8 mouse cellular contexts compared by ENCODE assay signal in the genomic region with DNA sequence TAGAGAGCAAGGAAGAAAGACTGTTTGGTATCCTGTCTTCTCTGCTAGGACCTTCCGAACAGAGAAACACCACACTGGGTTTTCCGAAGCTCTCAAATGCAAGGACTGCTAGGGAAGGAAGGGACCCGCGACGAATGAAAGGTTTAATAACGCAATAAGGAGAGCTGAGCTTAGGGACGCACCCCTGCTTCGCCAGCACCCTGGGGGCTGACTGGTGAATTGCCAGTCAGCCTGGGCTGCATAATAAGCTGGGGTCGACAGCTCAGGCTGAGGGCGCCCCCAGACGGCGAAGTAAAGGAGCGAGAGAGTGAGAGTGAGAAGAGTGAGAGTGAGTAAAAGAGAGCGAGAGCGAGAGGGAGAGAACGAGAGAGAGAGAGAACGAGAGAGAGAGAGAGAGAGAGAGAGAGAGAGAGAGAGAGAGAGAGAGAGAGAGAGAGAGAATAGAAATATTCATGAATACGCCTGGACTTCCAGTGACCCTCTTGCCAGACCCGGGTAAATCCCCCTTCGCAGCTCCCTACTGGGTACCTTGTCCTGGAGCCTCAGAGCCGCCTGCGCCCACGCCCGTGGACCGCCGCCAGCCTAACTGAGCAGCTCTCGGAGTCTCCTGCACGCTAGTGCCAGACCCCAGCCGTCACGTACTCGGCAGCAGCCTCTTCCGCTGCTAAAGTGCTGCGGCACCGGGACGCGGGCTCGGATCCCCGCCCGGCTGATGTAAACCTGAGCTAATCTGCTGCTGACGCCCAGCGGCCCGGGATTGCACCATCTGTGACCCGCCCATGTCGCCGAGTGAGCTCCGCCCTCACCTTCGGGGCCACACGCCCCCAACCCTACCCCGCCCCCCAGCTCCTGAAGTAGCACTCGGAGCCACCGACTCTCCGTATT. TPM values are rescaled to one million over a fixed set of nuclear protein-coding genes. Genes with fewer than 3 reads are reported as not detected.
DNase-seq lines count a peak whose midpoint lies in the region; ATAC-seq lines count a peak whose summit lies in the region.

Trib3 (minus strand) TSS at position 704 of the 885 bp plus-strand sequence.

- peak; percentile 87 to 90 for DNase-seq in B cell, adult 2 months
- DNase-seq in adrenal gland, postnatal 36 days: peak; percentile 88 to 92
- peak; percentile 85 for DNase-seq in embryonic facial prominence, embryonic 14.5 days (ENCODE audit: low spot score)
- peak; percentile 82 to 84 for DNase-seq in heart, adult 9 months (ENCODE audit: low spot score in 2 of 2)
- DNase-seq in kidney, adult 9 months: peak; percentile 71
- DNase-seq in liver, embryonic 13.5 days: peak; percentile 82
- peak; percentile 73 to 84 for DNase-seq in natural killer cell, adult 2 months (ENCODE audit: low spot score in 2 of 2)

- H3K27ac ChIP-seq in embryonic facial prominence, embryonic 14.5 days (replicated peaks; ENCODE audit: low read depth, low read length): no peak within 1 kb of the TSS
- peak within 1 kb of the TSS; percentile 45; the same call in 1 of the 2 replicates for H3K27ac ChIP-seq in liver, embryonic 13.5 days
- no peak within 1 kb of the TSS for H3K27ac ChIP-seq in stomach, embryonic 14.5 days (ENCODE audit: low read length)

- H3K36me3 ChIP-seq in embryonic facial prominence, embryonic 14.5 days (ENCODE audit: control insufficient read depth, insufficient read depth, low read length): no peaks in the 10 kb centered on the region
- H3K36me3 ChIP-seq in liver, embryonic 13.5 days: no peaks in the 10 kb centered on the region
- no peaks in the 10 kb centered on the region for H3K36me3 ChIP-seq in stomach, embryonic 14.5 days (ENCODE audit: control insufficient read depth, insufficient read depth, low read length)

- WGBS in embryonic facial prominence, embryonic 14.5 days: under 1% methylated on average over 41 of the region's 52 CpGs
- WGBS in liver, embryonic 13.5 days (ENCODE audit: insufficient replicate concordance): under 1% methylated on average over 52 of the region's 52 CpGs
- WGBS in stomach, embryonic 14.5 days: under 1% methylated on average over 52 of the region's 52 CpGs

- peak within 1 kb of the TSS; percentile 69 for H3K4me2 ChIP-seq in embryonic facial prominence, embryonic 14.5 days (ENCODE audit: low read depth, low read length)
- peak within 1 kb of the TSS; percentile 86 for H3K4me2 ChIP-seq in liver, embryonic 13.5 days
- H3K4me2 ChIP-seq in stomach, embryonic 14.5 days (replicated peaks; ENCODE audit: low read depth, low read length): peak within 1 kb of the TSS; percentile 96

- no peaks in the 10 kb centered on the region for H3K4me1 ChIP-seq in embryonic facial prominence, embryonic 14.5 days (ENCODE audit: control insufficient read depth, insufficient read depth, low read length)
- H3K4me1 ChIP-seq in liver, embryonic 13.5 days (replicated peaks): peaks cover 59% of the 10 kb centered on the region
- H3K4me1 ChIP-seq in stomach, embryonic 14.5 days (ENCODE audit: control insufficient read depth, insufficient read depth, low read length): 0 out of 2 replicates have a peak, but pooled peaks cover 3% of the 10 kb centered on the region

- peak; percentile 88 for ATAC-seq in embryonic facial prominence, embryonic 14.5 days (ENCODE audit: low read depth)
- ATAC-seq in liver, embryonic 13.5 days (ENCODE audit: low read depth): peak; percentile 80
- ATAC-seq in stomach, embryonic 14.5 days (ENCODE audit: insufficient number of reproducible peaks, insufficient read depth, low FRiP score, low read depth): peak; percentile 85

- no peaks in the 10 kb centered on the region for H3K27me3 ChIP-seq in embryonic facial prominence, embryonic 14.5 days (replicated peaks; ENCODE audit: control insufficient read depth, insufficient read depth, low read length)
- H3K27me3 ChIP-seq in liver, embryonic 13.5 days: 0 out of 2 replicates have a peak, but pooled peaks cover 7% of the 10 kb centered on the region
- H3K27me3 ChIP-seq in stomach, embryonic 14.5 days (ENCODE audit: control insufficient read depth, insufficient read depth, low read length): no peaks in the 10 kb centered on the region

- H3K9ac ChIP-seq in embryonic facial prominence, embryonic 14.5 days (ENCODE audit: low read depth, low read length): peak within 1 kb of the TSS; percentile 49
- peak within 1 kb of the TSS; percentile 75 for H3K9ac ChIP-seq in liver, embryonic 13.5 days
- peak within 1 kb of the TSS; percentile 25; the same call in 1 of the 2 replicates for H3K9ac ChIP-seq in stomach, embryonic 14.5 days (replicated peaks; ENCODE audit: low read depth, low read length)

- peak within 1 kb of the TSS; percentile 43 for H3K4me3 ChIP-seq in embryonic facial prominence, embryonic 14.5 days (ENCODE audit: low read depth, low read length)
- H3K4me3 ChIP-seq in liver, embryonic 13.5 days (replicated peaks): peak within 1 kb of the TSS; percentile 67
- peak within 1 kb of the TSS; percentile 50 for H3K4me3 ChIP-seq in stomach, embryonic 14.5 days (ENCODE audit: low read depth, low read length)

- H3K9me3 ChIP-seq in embryonic facial prominence, embryonic 14.5 days (ENCODE audit: control insufficient read depth, low read length): no peaks in the 10 kb centered on the region
- H3K9me3 ChIP-seq in liver, embryonic 13.5 days (replicated peaks): no peaks in the 10 kb centered on the region
- no peaks in the 10 kb centered on the region for H3K9me3 ChIP-seq in stomach, embryonic 14.5 days (ENCODE audit: control insufficient read depth, low read depth, low read length)

RNA-seq across cellular contexts. Expression of gene Trib3, which starts in this region (rescaled TPM):
- 10 to 100 TPM in 1 of 2 experiments, 1 to 10 TPM in 1; 4.6 to 19.9 TPM for total RNA-seq in adrenal gland, postnatal 36 days (2021)
- 3.0 and 3.3 TPM in 2 replicates for polyA plus RNA-seq in embryonic facial prominence, embryonic 14.5 days (2014; fragmentation: Nextera tagmentation; extraction: Ambion mirVana)
- polyA plus RNA-seq in liver, embryonic 13.5 days (2015; fragmentation: Nextera tagmentation; extraction: Ambion mirVana): 2.7 and 3.3 TPM in 2 replicates
- polyA plus RNA-seq in stomach, embryonic 14.5 days (2014; fragmentation: Nextera tagmentation; extraction: Ambion mirVana): 0.73 and 1.1 TPM in 2 replicates

Comparison
In these comparisons a context has a peak if more than half of its experiments do, and no peak if none do; other contexts are left out.
1. H3K9ac ChIP-seq: peak in every context shown above with its lines; median percentile 75 in liver, embryonic 13.5 days; 49 in embryonic facial prominence, embryonic 14.5 days; 25 in stomach, embryonic 14.5 days.